Mouse (Mus musculus) midbrain, postnatal 0 days (tissue): ENCODE results near the gene Mybpc3. TPM values are rescaled to one million over a fixed set of nuclear protein-coding genes. Genes with fewer than 3 reads are reported as not detected.

Experiments used
- ATAC-seq: fragments of 200-750 bp; cut with Nextera tagmentation; 2 replicates; pipeline ENCODE4 v1.8.0; 2017; ENCODE audit warnings: moderate number of reproducible peaks, mild to moderate bottlenecking, moderate TSS enrichment, moderate library complexity; ENCODE audit not compliant: low FRiP score
- DNase-seq: peaks from one replicate; pipeline ENCODE4 v3.0.0-alpha.2; 2015; ENCODE audit warnings: low spot score
- H3K27ac ChIP-seq: fragments of 300-500 bp; sonication (generic); 2 replicates; pipeline ENCODE4 v1.5.1; 2014; ENCODE audit warnings: low read depth, mild to moderate bottlenecking, low read length, mixed read lengths
- H3K27me3 ChIP-seq: fragments of 300-500 bp; sonication (generic); 2 replicates; pipeline ENCODE4 v1.6.1; 2014; ENCODE audit warnings: low read length, control low read depth, mixed read lengths; ENCODE audit not compliant: insufficient read depth
- H3K36me3 ChIP-seq: fragments of 300-500 bp; sonication (generic); 2 replicates; pipeline ENCODE4 v1.6.1; 2014; ENCODE audit warnings: low read length, control low read depth, mixed read lengths; ENCODE audit not compliant: insufficient read depth
- H3K4me1 ChIP-seq: fragments of 300-500 bp; sonication (generic); 2 replicates; pipeline ENCODE4 v1.6.1; 2014; ENCODE audit warnings: mild to moderate bottlenecking, control low read depth, antibody characterized with exemption, low read length, mixed read lengths; ENCODE audit not compliant: insufficient read depth
- H3K4me2 ChIP-seq: fragments of 300-500 bp; sonication (generic); 2 replicates; pipeline ENCODE4 v1.6.1; 2014; ENCODE audit warnings: low read depth, mild to moderate bottlenecking, low read length, mixed read lengths; ENCODE audit not compliant: poor library complexity, severe bottlenecking
- H3K4me3 ChIP-seq: fragments of 300-500 bp; sonication (generic); 2 replicates; pipeline ENCODE4 v1.5.1; 2014; ENCODE audit warnings: low read depth, mild to moderate bottlenecking, low read length, moderate library complexity
- H3K9ac ChIP-seq: fragments of 300-500 bp; sonication (generic); replicated peaks from 2 replicates; pipeline ENCODE4 v1.6.1; 2014; ENCODE audit warnings: mild to moderate bottlenecking, low read length, moderate library complexity, mixed read lengths; ENCODE audit not compliant: poor library complexity, severe bottlenecking
- H3K9me3 ChIP-seq: fragments of 300-500 bp; sonication (generic); 2 replicates; pipeline ENCODE4 v1.6.1; 2016; ENCODE audit warnings: low read length, control low read depth
- CTCF ChIP-seq: IDR thresholded peaks from 2 replicates; pipeline ENCODE4 v1.5.1; 2016; ENCODE audit warnings: antibody characterized with exemption, mild to moderate bottlenecking
- WGBS: fragments of 180-500 bp; shearing (Covaris S2); extraction: QIAGEN DNeasy Blood & Tissue Kit; methylation state at CpG from one replicate; pipeline ENCODE4 v1.1.7; 2014; 5-methylcytosine and 5-hydroxymethylcytosine counted together
- polyA plus RNA-seq: library from polyadenylated mRNA; unstranded; fragments of >200 nt; fragmentation: Nextera tagmentation; extraction: Ambion mirVana; gene quantifications from 2 replicates; pipeline ENCODE4 v1.2.1, GENCODE M21; 2015
- total RNA-seq: library from RNA; depleted of rRNA; stranded (reverse); fragments of >200 nt; gene quantifications from 2 replicates; pipeline ENCODE4 v1.2.3, GENCODE M21; 2014

Gene Mybpc3
- total and polyA plus RNA-seq, 2 experiments from 2014 or later = not detected

DNA sequence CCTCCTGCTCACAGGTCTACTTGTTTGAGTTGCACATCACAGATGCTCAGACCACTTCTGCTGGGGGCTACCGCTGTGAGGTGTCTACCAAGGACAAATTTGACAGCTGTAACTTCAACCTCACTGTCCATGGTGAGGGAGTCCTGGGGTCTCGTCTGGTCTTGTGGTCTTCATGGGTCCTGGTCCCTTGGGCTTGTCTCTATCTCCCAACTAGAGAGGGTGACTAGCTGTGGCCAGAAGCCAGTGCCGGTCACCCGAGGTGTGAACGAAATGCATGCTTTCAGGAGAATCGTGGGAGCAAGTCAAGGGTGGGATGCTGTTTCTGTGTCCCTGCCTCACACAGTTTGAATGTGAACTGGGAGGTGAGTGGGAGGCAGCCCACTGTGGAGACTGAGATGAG is 3.1 kb downstream of the Mybpc3 start:
- no peak for TF ChIP-seq CTCF
- Histone ChIP-seq H3K4me2 (no peak overlapping the region), H3K27me3 (no peaks in the 10 kb centered on the region), H3K9me3 (no peaks in the 10 kb centered on the region), H3K36me3 (no peaks in the 10 kb centered on the region), H3K27ac (no peak overlapping the region), H3K4me3 (no peak overlapping the region), H3K9ac (no peak overlapping the region), H3K4me1 (no peaks in the 10 kb centered on the region)
- 83% methylated on average over 6 of the region's 6 CpGs for WGBS
- no peak for DNase-seq
- ATAC-seq = no peak

DNA sequence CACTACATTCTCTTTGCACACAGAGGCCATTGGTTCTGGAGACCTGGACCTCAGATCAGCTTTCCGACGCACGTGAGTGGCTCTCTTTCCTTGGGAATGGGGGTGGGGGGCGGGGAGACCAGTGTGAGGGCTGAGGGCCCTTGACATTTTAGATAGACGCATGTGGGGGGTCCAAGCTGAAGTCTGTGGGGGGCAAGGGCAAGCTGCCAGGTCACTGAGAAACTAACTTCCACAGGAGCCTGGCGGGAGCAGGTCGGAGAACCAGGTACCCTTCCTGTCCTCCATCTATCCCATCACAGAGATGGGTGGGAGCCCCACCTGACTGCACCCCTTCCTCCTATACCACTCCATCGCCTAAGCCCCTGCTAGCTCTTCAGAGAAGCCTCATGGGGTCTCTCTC is 3.6 kb downstream of the Mybpc3 start:
- ATAC-seq (no peak), DNase-seq (no peak)
- no peaks in the 10 kb centered on the region for H3K9me3 ChIP-seq
- no peak overlapping the region for H3K27ac ChIP-seq
- no peak overlapping the region for H3K4me2 ChIP-seq
- H3K4me3 ChIP-seq = no peak overlapping the region
- no peak for TF ChIP-seq CTCF
- no peaks in the 10 kb centered on the region for H3K27me3 ChIP-seq
- no peak overlapping the region for H3K9ac ChIP-seq
- no peaks in the 10 kb centered on the region for H3K36me3 ChIP-seq
- 60% methylated on average over 8 of the region's 8 CpGs for WGBS
- no peaks in the 10 kb centered on the region for H3K4me1 ChIP-seq

- TF ChIP-seq CTCF = no peak
- H3K36me3 ChIP-seq = no peaks in the 10 kb centered on the region
- whole genome bisulfite sequencing = 74% methylated on average over 6 of the region's 6 CpGs
- no peak for DNase-seq
- H3K27ac ChIP-seq = no peak overlapping the region
- no peaks in the 10 kb centered on the region for H3K9me3 ChIP-seq
- H3K4me2 ChIP-seq = no peak overlapping the region
- H3K27me3 ChIP-seq = no peaks in the 10 kb centered on the region
- no peak overlapping the region for H3K4me3 ChIP-seq
- no peak overlapping the region for H3K9ac ChIP-seq
- no peaks in the 10 kb centered on the region for H3K4me1 ChIP-seq
- ATAC-seq = no peak
Observed at GRCm38 (mm10) chr2:91123521-91123920, 5.6 kb downstream of the Mybpc3 start.

GRCm38 (mm10) chr2:91125101-91125500 is 7.2 kb downstream of the Mybpc3 start:
- WGBS = 85% methylated on average over 10 of the region's 10 CpGs

GRCm38 (mm10) chr2:91128761-91129160 is 10.8 kb downstream of the Mybpc3 start:
- H3K9me3 ChIP-seq = no peaks in the 10 kb centered on the region
- no peaks in the 10 kb centered on the region for H3K4me1 ChIP-seq
- ATAC-seq (no peak), DNase-seq (no peak)
- no peak overlapping the region for H3K4me2 ChIP-seq
- H3K36me3 ChIP-seq = no peaks in the 10 kb centered on the region
- H3K27me3 ChIP-seq = no peaks in the 10 kb centered on the region
- no peak for TF ChIP-seq CTCF
- no peak overlapping the region for H3K4me3 ChIP-seq
- no peak overlapping the region for H3K27ac ChIP-seq
- H3K9ac ChIP-seq = no peak overlapping the region
- WGBS = 80% methylated on average over 5 of the region's 5 CpGs

More at GRCm38 (mm10) chr2:91125101-91125500, 7.2 kb downstream of the Mybpc3 start:
- Histone ChIP-seq H3K27me3 (no peaks in the 10 kb centered on the region), H3K9me3 (no peaks in the 10 kb centered on the region), H3K9ac (no peak overlapping the region), H3K27ac (no peak overlapping the region), H3K36me3 (no peaks in the 10 kb centered on the region), H3K4me2 (no peak overlapping the region), H3K4me1 (no peaks in the 10 kb centered on the region), H3K4me3 (no peak overlapping the region)
- ATAC-seq (no peak), DNase-seq (no peak)
- TF ChIP-seq CTCF = no peak

DNA sequence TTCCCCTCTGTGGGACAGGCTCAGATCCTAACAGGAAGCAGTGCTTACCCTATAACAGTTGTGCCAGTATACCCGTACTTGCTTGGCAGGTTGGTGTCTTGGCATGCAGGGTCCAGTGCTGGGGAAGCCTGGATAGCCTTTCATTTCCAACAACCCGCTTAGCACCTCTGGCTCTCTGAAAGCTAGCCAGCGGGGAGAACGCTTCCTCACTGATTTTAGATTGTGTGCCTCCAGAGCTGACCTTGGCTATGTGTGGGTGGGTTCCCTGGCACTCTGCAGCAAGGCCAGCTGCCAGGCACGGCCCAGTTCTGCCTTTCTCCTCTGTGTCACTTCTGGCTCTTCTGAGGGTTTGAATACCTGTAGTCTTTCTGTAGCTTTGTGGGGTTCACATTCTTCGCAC is 12.2 kb downstream of the Mybpc3 start:
- H3K4me1 ChIP-seq = no peaks in the 10 kb centered on the region
- H3K9ac ChIP-seq = no peak overlapping the region
- no peak overlapping the region for H3K4me2 ChIP-seq
- TF ChIP-seq CTCF = no peak
- ATAC-seq (no peak), DNase-seq (no peak)
- WGBS = 82% methylated on average over 6 of the region's 6 CpGs
- no peak overlapping the region for H3K4me3 ChIP-seq
- no peak overlapping the region for H3K27ac ChIP-seq
- H3K9me3 ChIP-seq = no peaks in the 10 kb centered on the region
- no peaks in the 10 kb centered on the region for H3K27me3 ChIP-seq
- no peaks in the 10 kb centered on the region for H3K36me3 ChIP-seq
